Mouse (Mus musculus) megakaryocyte-erythroid progenitor cell, adult 5-6 weeks (primary cell): ENCODE data around the gene Alb. TPM values are rescaled to one million over a fixed set of nuclear protein-coding genes. Genes with fewer than 3 reads are reported as not detected.

Source experiments
- ATAC-seq: replicated peaks from 2 replicates; pipeline ENCODE4 v1.8.0; 2016; ENCODE audit warnings: mild to moderate bottlenecking, inconsistent platforms; ENCODE audit not compliant: severe bottlenecking, poor library complexity, low FRiP score, low TSS enrichment
- total RNA-seq, 2 experiments: library from RNA; stranded (forward) in 1 of 2; stranded (reverse) in 1 of 2; fragments of 200-1000, 215-1000 nt in 1 of 2; fragments of >200 nt in 1 of 2; fragmentation: Nextera tagmentation in 1 of 2; gene quantifications; 2 replicates each; pipeline ENCODE4 v1.2.3; 2014 to 2017

Gene Alb
- not detected in 2 replicates for total RNA-seq (2014; fragmentation: Nextera tagmentation)
- not detected in 2 replicates for total RNA-seq (2017)

DNA sequence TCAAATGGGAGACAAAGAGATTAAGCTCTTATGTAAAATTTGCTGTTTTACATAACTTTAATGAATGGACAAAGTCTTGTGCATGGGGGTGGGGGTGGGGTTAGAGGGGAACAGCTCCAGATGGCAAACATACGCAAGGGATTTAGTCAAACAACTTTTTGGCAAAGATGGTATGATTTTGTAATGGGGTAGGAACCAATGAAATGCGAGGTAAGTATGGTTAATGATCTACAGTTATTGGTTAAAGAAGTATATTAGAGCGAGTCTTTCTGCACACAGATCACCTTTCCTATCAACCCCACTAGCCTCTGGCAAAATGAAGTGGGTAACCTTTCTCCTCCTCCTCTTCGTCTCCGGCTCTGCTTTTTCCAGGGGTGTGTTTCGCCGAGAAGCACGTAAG is at the start of gene Alb:
Alb (plus strand) TSS at position 279 of the 400 bp plus-strand sequence.
- ATAC-seq: no peak

GRCm38 (mm10) chr5:90414142-90414924 is 46.4 kb upstream of the Alb start:
- ATAC-seq: no peak

- ATAC-seq: no peak
These were observed 45.8 kb upstream of the Alb start for GRCm38 (mm10) chr5:90414925-90415295.

DNA sequence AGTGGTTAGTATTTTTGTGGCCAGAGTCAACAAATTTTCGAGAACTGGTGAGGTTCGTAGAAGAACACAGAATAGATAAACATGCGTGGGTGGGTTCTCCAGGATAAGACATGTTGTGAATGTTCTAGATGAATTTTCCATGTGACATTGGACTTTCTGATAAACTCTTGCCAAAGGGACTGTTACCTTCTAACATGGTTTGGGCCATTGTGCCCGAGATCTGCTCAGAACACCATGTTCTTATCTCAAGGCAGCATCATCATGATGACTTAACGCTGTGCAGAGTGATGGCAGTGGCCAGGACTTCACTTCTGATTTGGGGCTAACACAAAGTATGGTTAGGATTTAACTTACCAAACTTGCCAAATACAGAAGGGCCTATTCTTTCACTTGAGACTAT is 36.1 kb upstream of the Alb start:
- 0 out of 2 replicates have a peak, but pooled peaks have one; percentile 26 for ATAC-seq

GRCm38 (mm10) chr5:90425191-90425590 is 35.5 kb upstream of the Alb start:
- no peak for ATAC-seq

GRCm38 (mm10) chr5:90431053-90431452 is 29.6 kb upstream of the Alb start:
- ATAC-seq: no peak

DNA sequence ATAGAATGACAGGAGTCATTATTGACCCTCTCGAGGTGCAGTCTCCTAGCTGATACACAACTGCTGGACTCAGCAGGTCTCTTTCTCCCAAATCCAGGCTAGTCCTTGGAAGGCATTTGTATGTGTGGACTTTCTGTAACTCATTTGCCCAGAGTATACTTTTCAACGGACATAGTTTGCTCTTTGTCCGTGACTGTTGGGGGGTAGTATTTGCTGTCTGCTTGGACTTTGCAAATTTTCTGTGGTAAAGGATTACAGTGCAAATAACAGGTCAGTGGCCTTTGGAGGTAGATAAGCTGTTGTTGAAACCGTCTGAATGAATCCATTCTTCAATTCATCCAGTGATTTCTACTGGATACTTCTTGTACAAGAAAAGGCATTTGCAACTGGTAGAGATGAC is 21.5 kb upstream of the Alb start:
- no peak for ATAC-seq

- no peak for ATAC-seq
These were observed 13.1 kb upstream of the Alb start for GRCm38 (mm10) chr5:90447577-90447976.

GRCm38 (mm10) chr5:90449961-90450360 is 10.7 kb upstream of the Alb start:
- ATAC-seq: no peak

- ATAC-seq: no peak
These were observed 8.0 kb upstream of the Alb start for GRCm38 (mm10) chr5:90452711-90453110.

- ATAC-seq: no peak
These were observed 3.5 kb upstream of the Alb start for GRCm38 (mm10) chr5:90457241-90457640.

- ATAC-seq: no peak
These were observed 2.0 kb upstream of the Alb start for GRCm38 (mm10) chr5:90458727-90459126.

- no peak for ATAC-seq
These were observed 6.1 kb downstream of the Alb start for GRCm38 (mm10) chr5:90466806-90467205.

- no peak for ATAC-seq
These were observed 6.5 kb downstream of the Alb start for GRCm38 (mm10) chr5:90467245-90467644.

DNA sequence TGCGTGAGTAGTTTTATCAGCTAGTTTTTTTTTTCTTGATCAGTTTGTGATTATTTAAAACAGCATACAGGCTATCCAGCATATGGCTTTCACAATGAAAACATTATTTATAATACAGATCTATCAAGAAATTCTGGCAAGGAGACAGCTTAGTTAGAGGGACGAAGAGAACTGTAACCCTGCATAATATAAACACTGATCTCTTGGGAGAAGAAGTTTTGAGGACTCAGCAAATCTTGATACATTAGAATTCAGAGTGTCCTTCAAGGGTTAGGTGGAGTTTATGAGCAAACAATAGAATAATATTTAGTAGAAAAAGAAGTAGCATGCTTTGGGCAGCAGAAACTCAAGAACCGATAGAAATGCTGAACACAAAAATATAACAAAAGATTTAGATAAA is 10.1 kb downstream of the Alb start:
- no peak for ATAC-seq

- no peak for ATAC-seq
These were observed 13.2 kb downstream of the Alb start for GRCm38 (mm10) chr5:90473902-90474301.

- no peak for ATAC-seq
These were observed 13.7 kb downstream of the Alb start for GRCm38 (mm10) chr5:90474369-90474768.

GRCm38 (mm10) chr5:90476741-90477140 is 16.0 kb downstream of the Alb start:
- ATAC-seq: no peak

GRCm38 (mm10) chr5:90477308-90478140 is 16.8 kb downstream of the Alb start:
- no peak for ATAC-seq

DNA sequence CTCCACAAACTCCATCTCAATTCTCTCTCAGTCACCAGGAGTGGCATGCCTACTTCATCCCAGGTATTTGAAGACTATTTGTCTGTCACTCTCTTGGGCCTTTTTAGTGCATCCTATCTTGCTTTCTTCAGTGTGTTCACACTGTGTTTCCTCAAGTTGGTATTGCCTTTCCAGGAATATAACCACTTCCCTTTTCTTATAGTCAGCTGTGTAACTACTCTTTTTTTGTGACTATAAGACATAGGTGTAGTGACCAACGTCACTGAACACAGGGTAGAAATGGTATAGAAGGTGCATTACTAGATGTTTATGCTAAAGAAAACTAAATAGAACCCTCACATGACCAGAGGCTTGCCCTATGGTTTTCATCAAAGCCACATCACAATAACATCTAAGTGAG is 18.2 kb downstream of the Alb start:
- no peak for ATAC-seq

DNA sequence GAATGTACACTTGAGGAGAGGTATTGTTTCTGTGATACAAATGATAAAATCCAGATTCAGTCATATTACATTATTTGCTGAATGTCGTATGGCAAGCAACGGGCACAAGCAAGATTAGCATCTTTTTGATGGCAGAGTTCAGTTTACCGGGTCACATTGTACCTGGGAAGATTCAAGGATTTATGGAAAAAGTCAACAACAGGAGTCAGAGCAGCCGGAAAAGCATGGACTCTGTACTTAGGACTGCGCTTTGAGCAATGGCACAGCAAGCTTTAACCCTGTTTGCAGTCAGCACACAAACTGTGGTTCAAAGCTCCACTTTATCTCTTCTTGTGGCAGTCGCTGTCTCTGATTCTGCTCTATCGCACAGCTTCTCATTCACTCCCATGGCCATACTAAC is 24.9 kb downstream of the Alb start:
- ATAC-seq: no peak
